Mouse (Mus musculus) myocyte (in vitro differentiated cells): ENCODE measurements around the gene Hnf1b. TPM values are rescaled to one million over a fixed set of nuclear protein-coding genes. Genes with fewer than 3 reads are reported as not detected.

Experiments
- H3K27me3 ChIP-seq: one replicate; pipeline ENCODE4 v1.6.1; 2011; ENCODE audit not compliant: control insufficient read depth, insufficient read depth, insufficient read length
- H3K36me3 ChIP-seq: one replicate; pipeline ENCODE4 v1.6.1; 2011; ENCODE audit not compliant: control insufficient read depth, insufficient read depth
- H3K4me2 ChIP-seq: one replicate; pipeline ENCODE4 v1.6.1; 2011; ENCODE audit warnings: low read depth, control low read depth
- H3K4me3 ChIP-seq: one replicate; pipeline ENCODE4 v1.5.1; 2011; ENCODE audit warnings: mild to moderate bottlenecking, control low read depth, moderate library complexity
- H3K79me2 ChIP-seq: one replicate; pipeline ENCODE4 v1.6.1; 2011; ENCODE audit not compliant: control insufficient read depth, insufficient read depth
- H3ac ChIP-seq: one replicate; pipeline ENCODE4 v1.6.1; 2011; ENCODE audit not compliant: control insufficient read depth, insufficient read length
- CEBPB ChIP-seq: IDR thresholded peaks from 2 replicates; pipeline ENCODE4 v1.6.1; 2011; ENCODE audit warnings: mild to moderate bottlenecking, moderate library complexity; ENCODE audit not compliant: poor library complexity, insufficient read depth, severe bottlenecking
- E2F4 ChIP-seq: IDR thresholded peaks from one replicate; pipeline ENCODE4 v1.6.1; 2011; ENCODE audit warnings: mild to moderate bottlenecking, control low read depth, moderate library complexity; ENCODE audit not compliant: insufficient read depth
- MAX ChIP-seq: IDR thresholded peaks from one replicate; pipeline ENCODE4 v1.6.1; 2011; ENCODE audit warnings: low read depth, mild to moderate bottlenecking, control low read depth
- MYOD1 ChIP-seq, 3 experiments: IDR thresholded peaks; one replicate each; pipeline ENCODE4 v1.6.1; 2011; ENCODE audit warnings: control low read depth in 2 of 3, low read depth in 2 of 3, mild to moderate bottlenecking in 2 of 3, moderate library complexity in 1 of 3; ENCODE audit not compliant: insufficient read length in 2 of 3, control insufficient read depth in 1 of 3
- MYOG ChIP-seq, 3 experiments: IDR thresholded peaks; one replicate each; pipeline ENCODE4 v1.6.1; 2011; ENCODE audit warnings: control low read depth in 2 of 3, low read depth in 2 of 3, mild to moderate bottlenecking in 2 of 3; ENCODE audit not compliant: insufficient read length in 2 of 3, control insufficient read depth in 1 of 3, insufficient read depth in 1 of 3
- POLR2A ChIP-seq: IDR thresholded peaks from one replicate; pipeline ENCODE4 v1.6.1; 2011; ENCODE audit warnings: low read depth, mild to moderate bottlenecking, control low read depth, moderate library complexity; ENCODE audit not compliant: insufficient read length
- POLR2AphosphoS2 ChIP-seq: IDR thresholded peaks from one replicate; pipeline ENCODE4 v1.6.1; 2011; ENCODE audit warnings: low read depth, control low read depth; ENCODE audit not compliant: insufficient read length
- REST ChIP-seq: IDR thresholded peaks from one replicate; pipeline ENCODE4 v1.6.1; 2011; ENCODE audit warnings: mild to moderate bottlenecking, control low read depth, moderate library complexity; ENCODE audit not compliant: insufficient read depth, insufficient read length
- SRF ChIP-seq: IDR thresholded peaks from one replicate; pipeline ENCODE4 v1.6.1; 2011; ENCODE audit warnings: low read depth; ENCODE audit not compliant: control insufficient read depth, insufficient read length
- TCF12 ChIP-seq: IDR thresholded peaks from one replicate; pipeline ENCODE4 v1.6.1; 2011; ENCODE audit warnings: mild to moderate bottlenecking, control low read depth; ENCODE audit not compliant: poor library complexity, insufficient read depth, severe bottlenecking
- TCF3 ChIP-seq: IDR thresholded peaks from one replicate; pipeline ENCODE4 v1.6.1; 2011; ENCODE audit warnings: low read depth, control low read depth; ENCODE audit not compliant: insufficient read length
- USF1 ChIP-seq: IDR thresholded peaks from one replicate; pipeline ENCODE4 v1.6.1; 2011; ENCODE audit warnings: low read depth, mild to moderate bottlenecking, control low read depth, moderate library complexity
- polyA plus RNA-seq: library from polyadenylated mRNA; unstranded; fragments of >200 nt; fragmentation: generic; extraction: Trizol; gene quantifications from one replicate; pipeline ENCODE4 v1.2.1, GENCODE M21; 2012; ENCODE audit warnings: missing spikeins

Hnf1b gene
- polyA plus RNA-seq, 1 experiment: not detected

DNA sequence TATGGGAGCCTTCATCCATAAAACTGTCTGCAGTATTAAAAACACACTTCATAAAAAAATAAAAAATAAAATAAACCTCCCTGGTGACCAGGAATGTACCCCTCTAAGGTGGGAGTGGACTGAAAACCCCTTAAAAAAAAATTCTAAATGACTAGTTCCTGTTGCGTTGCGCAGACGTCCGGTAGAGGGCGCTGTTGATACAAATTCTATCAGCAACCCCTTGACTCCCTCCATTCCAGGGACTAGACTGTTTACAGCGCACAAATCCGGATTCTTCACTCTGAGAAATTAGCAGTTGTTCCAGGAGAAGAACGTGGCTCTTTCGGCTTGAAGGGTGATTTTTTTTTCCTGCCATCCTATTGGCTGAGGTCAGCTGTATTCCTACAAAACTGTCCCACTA, 34.2 kb upstream of the Hnf1b start:
- H3K79me2 ChIP-seq: no peaks in the 10 kb centered on the region
- no peak overlapping the region for H3K4me3 ChIP-seq
- peaks cover 41% of the 10 kb centered on the region for H3K27me3 ChIP-seq
- H3ac ChIP-seq: no peak overlapping the region
- H3K4me2 ChIP-seq: peak overlapping the region; percentile 35
- H3K36me3 ChIP-seq: no peaks in the 10 kb centered on the region
- no peak for TF ChIP-seq TCF3
- no peak for TF ChIP-seq POLR2AphosphoS2
- no peak for TF ChIP-seq MAX
- TF ChIP-seq E2F4: no peak
- no peak for TF ChIP-seq SRF
- TF ChIP-seq CEBPB: no peak
- no peak for TF ChIP-seq REST
- TF ChIP-seq POLR2A: no peak
- no peak for TF ChIP-seq MYOD1 (IDR thresholded peaks at IDR 0.05; ENCODE audit: control insufficient read depth in 1 of 3, insufficient read length in 2 of 3, low read depth in 2 of 3)
- TF ChIP-seq USF1: no peak
- TF ChIP-seq TCF12: no peak
- TF ChIP-seq MYOG (IDR thresholded peaks at IDR 0.05; ENCODE audit: control insufficient read depth in 1 of 3, insufficient read depth in 1 of 3, insufficient read length in 2 of 3, low read depth in 2 of 3): no peak

DNA sequence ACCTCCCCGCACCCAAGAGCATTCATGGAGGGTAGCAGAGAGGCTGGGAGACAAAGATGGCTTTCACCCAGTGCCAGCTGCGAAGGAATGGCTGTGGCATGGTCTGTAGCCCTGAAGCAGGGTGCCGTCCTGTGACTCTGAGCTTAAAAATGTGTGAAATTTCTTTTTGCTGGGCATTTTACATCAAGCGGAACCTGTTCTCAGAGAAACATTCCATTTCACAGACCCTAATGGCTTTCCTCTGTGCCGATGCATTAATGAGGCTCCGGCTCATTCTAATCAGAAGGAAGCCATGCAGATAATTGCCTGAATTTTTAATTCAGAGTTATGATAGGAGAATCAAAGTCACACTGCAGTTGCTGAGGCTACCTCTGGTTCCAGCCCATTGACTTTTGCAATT, 32.8 kb upstream of the Hnf1b start:
- no peak overlapping the region for H3ac ChIP-seq
- H3K27me3 ChIP-seq: peaks cover 41% of the 10 kb centered on the region
- H3K4me2 ChIP-seq: no peak overlapping the region
- H3K36me3 ChIP-seq: no peaks in the 10 kb centered on the region
- TF ChIP-seq SRF: no peak
- TF ChIP-seq TCF12: no peak
- no peak for TF ChIP-seq TCF3
- TF ChIP-seq POLR2A: no peak
- TF ChIP-seq REST: no peak
- TF ChIP-seq USF1: no peak
- TF ChIP-seq MYOD1 (IDR thresholded peaks at IDR 0.05; ENCODE audit: control insufficient read depth in 1 of 3, insufficient read length in 2 of 3, low read depth in 2 of 3): no peak
- TF ChIP-seq MYOG (IDR thresholded peaks at IDR 0.05; ENCODE audit: control insufficient read depth in 1 of 3, insufficient read depth in 1 of 3, insufficient read length in 2 of 3, low read depth in 2 of 3): no peak
- no peak for TF ChIP-seq E2F4
- no peak for TF ChIP-seq POLR2AphosphoS2
- TF ChIP-seq MAX: no peak
- TF ChIP-seq CEBPB: no peak
- H3K79me2 ChIP-seq: no peaks in the 10 kb centered on the region
- no peak overlapping the region for H3K4me3 ChIP-seq

DNA sequence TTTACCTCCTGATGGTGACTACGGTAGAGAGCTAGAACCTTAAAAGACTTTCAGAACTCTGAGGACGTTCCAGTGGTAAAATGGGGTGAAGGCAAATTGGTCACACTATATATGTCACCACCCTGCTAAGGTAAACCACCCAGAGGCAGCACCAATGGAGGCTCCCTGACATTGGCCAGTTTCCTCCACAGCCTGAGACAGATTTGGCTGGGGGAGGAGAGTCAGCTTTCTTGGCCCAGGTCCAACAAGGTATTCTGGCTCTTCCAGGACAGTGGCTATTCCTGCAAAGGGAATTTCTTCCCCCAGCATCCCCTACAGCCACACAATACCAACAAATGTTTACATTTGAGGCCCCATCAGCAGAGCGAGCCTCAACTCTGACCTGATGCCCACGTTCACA, 31.9 kb upstream of the Hnf1b start:
- H3ac ChIP-seq: no peak overlapping the region
- no peaks in the 10 kb centered on the region for H3K79me2 ChIP-seq
- TF ChIP-seq MAX (no peak), SRF (no peak), CEBPB (no peak), POLR2A (no peak), TCF12 (no peak), MYOD1 (IDR thresholded peaks at IDR 0.05; ENCODE audit: control insufficient read depth in 1 of 3, insufficient read length in 2 of 3, low read depth in 2 of 3) (no peak), MYOG (IDR thresholded peaks at IDR 0.05; ENCODE audit: control insufficient read depth in 1 of 3, insufficient read depth in 1 of 3, insufficient read length in 2 of 3, low read depth in 2 of 3) (no peak), USF1 (no peak), TCF3 (no peak), E2F4 (no peak), REST (no peak), POLR2AphosphoS2 (no peak)
- H3K4me3 ChIP-seq: no peak overlapping the region
- H3K36me3 ChIP-seq: no peaks in the 10 kb centered on the region
- peaks cover 39% of the 10 kb centered on the region for H3K27me3 ChIP-seq
- H3K4me2 ChIP-seq: no peak overlapping the region

- no peak for TF ChIP-seq POLR2AphosphoS2
- TF ChIP-seq E2F4: no peak
- TF ChIP-seq REST: no peak
- no peak for TF ChIP-seq MYOD1 (IDR thresholded peaks at IDR 0.05; ENCODE audit: control insufficient read depth in 1 of 3, insufficient read length in 2 of 3, low read depth in 2 of 3)
- no peak for TF ChIP-seq USF1
- no peak for TF ChIP-seq TCF3
- TF ChIP-seq TCF12: no peak
- TF ChIP-seq SRF: no peak
- TF ChIP-seq POLR2A: no peak
- TF ChIP-seq MYOG (IDR thresholded peaks at IDR 0.05; ENCODE audit: control insufficient read depth in 1 of 3, insufficient read depth in 1 of 3, insufficient read length in 2 of 3, low read depth in 2 of 3): no peak
- TF ChIP-seq CEBPB: no peak
- TF ChIP-seq MAX: no peak
- Histone ChIP-seq H3K27me3 (peaks cover 33% of the 10 kb centered on the region), H3K4me3 (no peak overlapping the region), H3K79me2 (no peaks in the 10 kb centered on the region), H3ac (no peak overlapping the region), H3K4me2 (no peak overlapping the region), H3K36me3 (no peaks in the 10 kb centered on the region)
Measured at GRCm38 (mm10) chr11:83818591-83819127, 31.2 kb upstream of the Hnf1b start.
